Mouse (Mus musculus) ovary, adult 10 weeks (tissue): ENCODE data around the gene Acoxl. TPM values are rescaled to one million over a fixed set of nuclear protein-coding genes. Genes with fewer than 3 reads are reported as not detected.

Source experiments
- polyA plus RNA-seq: library from polyadenylated mRNA; stranded (reverse); fragments of 350-450 nt; fragmentation: Illumina TruSeq; extraction: RNeasy Lipid Tissue Mini Kit (QIAGEN cat#74804); gene quantifications from one replicate; pipeline ENCODE4 v1.2.3, GENCODE M21; 2014

Acoxl gene
- polyA plus RNA-seq: 0.40 TPM

DNA sequence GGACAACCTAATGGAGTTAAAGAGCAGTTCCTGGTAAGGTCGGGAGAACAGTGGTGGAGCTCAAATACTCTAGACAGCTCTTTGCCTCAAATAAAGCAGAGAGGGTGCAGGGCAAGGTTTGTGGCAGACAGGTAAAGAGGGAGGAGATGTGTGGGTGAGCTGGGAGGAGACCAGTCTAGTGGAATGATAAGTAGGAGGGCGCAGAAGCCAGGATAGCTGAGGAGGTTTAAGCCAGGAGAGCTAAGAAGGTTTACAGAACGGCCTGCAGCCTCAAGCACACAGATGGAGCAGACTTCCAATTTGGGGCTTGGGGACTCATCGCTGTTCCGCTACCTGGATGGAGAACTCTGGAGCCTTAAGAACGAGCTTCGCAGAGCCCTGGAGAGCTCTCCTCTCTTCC, at the start of gene Acoxl:
Acoxl (plus strand) TSS at position 301 of the 400 bp plus-strand sequence.

DNA sequence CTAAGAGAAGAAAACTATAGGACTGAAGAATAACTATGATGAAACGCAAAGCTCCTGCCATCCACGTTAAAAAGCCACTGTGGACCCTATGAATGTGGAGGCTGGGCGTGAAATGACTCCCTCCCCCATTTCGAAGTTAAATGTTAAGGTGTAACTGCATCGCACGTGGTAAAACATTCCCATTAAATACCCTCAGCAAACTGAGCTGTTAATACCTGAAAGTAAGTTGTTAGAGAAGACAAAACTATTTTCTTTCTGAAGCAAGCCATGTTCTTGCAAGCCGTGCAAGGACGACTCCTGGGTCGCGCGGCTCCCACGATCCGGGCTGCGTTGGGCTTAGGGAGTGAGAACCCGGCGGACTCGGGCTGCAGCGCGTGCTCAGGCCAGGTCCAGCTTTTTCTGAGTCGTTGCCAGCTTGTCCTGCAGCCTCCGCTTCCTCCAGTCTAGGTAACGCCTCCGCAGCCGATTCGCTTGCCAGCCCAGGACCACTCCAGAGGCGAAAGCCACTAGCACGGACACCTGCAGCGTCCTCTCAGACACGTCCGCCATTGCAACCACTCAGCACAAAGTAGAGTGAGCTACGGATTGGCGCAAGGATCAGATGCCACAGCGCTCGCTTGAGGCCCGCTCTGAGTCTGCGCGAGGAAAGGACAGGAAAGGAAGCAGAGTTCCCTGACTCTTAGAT, 46.6 kb upstream of the Acoxl start, which contains the start of gene Mtln:
Mtln (minus strand) TSS at position 570 of the 685 bp plus-strand sequence.

GRCm38 (mm10) chr2:127831401-127832102, 7.1 kb upstream of the Acoxl start, which contains the start of gene Bub1:
Gene Bub1, minus strand, starts transcription at chr2:127831865.

DNA sequence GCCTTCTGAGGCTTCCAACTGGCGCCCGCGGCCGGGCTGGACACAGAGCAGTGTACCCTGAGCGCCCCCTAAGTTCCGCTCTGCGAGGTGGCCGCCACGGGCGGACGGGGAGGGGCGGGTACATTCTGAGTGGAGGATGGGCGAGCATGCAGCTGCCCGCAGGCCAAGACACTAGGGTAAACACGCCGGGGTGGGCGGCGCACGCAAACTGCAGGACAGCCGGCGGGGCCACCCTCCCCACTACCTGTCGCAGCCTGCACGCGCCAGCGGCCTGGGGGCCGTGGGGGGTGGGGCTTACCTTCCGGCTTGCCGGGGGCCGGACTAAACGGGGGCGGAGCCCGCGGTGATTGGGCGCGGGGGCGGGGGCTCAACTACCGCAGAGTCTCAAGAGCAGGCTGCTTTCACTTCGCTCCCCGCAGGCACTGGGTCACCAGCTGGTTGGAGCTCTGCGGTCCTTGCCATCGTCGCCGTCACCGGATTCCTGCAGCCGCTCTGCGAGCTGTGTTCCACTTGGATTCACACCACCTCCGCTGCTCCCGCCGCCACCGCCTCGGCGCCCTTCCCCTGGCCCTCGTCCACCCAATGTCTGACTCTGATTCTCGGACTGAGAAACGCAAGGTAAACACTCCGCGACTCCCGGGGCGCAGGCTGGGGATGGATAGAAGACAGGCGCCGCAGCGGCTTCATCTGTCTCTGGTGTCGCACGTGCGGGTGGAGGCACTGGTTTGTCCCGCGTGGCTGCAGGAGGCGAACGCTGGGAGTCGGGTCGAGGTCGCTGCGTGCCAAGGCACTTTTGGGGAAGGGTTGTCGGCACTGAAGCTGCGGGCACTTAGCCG, 287.2 kb downstream of the Acoxl start, which contains the start of gene Bcl2l11:
Bcl2l11 (plus strand) TSS at position 404 of the 836 bp plus-strand sequence.

Other genes with a start within 250 kb of the Acoxl start
- gene Mal, start 182.2 kb upstream of the Acoxl start, polyA plus RNA-seq: 17.5 TPM
- 0.97 TPM for gene Mall, start 108.9 kb upstream of the Acoxl start, polyA plus RNA-seq
- 14.5 TPM for gene Nphp1, start 50.0 kb upstream of the Acoxl start, polyA plus RNA-seq
- gene Mtln, start 46.4 kb upstream of the Acoxl start, polyA plus RNA-seq: 48.2 TPM
- 86.8 TPM for gene Bub1, start 7.0 kb upstream of the Acoxl start, polyA plus RNA-seq